Mouse (Mus musculus) limb, embryonic 11.5 days (tissue): ENCODE results near the gene Bfsp1. TPM values are rescaled to one million over a fixed set of nuclear protein-coding genes. Genes with fewer than 3 reads are reported as not detected.

Experiments
- ATAC-seq: fragments of 200-750 bp; cut with Nextera tagmentation; 2 replicates; pipeline ENCODE4 v1.8.0; 2017; ENCODE audit warnings: low read depth; ENCODE audit not compliant: insufficient number of reproducible peaks, low FRiP score, low TSS enrichment
- DNase-seq: peaks from one replicate; pipeline ENCODE4 v3.0.0-alpha.2; 2015; ENCODE audit warnings: low spot score
- H3K27ac ChIP-seq: fragments of 300-500 bp; sonication (generic); replicated peaks from 2 replicates; pipeline ENCODE4 v1.5.1; 2014; ENCODE audit warnings: low read depth, mild to moderate bottlenecking, low read length
- H3K27me3 ChIP-seq: fragments of 300-500 bp; sonication (generic); 2 replicates; pipeline ENCODE4 v1.6.1; 2014; ENCODE audit warnings: mild to moderate bottlenecking, low read length, mixed read lengths; ENCODE audit not compliant: control insufficient read depth, insufficient read depth
- H3K36me3 ChIP-seq: fragments of 300-500 bp; sonication (generic); 2 replicates; pipeline ENCODE4 v1.6.1; 2014; ENCODE audit warnings: mild to moderate bottlenecking, low read length, moderate library complexity, mixed read lengths; ENCODE audit not compliant: control insufficient read depth, insufficient read depth
- H3K4me1 ChIP-seq: fragments of 300-500 bp; sonication (generic); 2 replicates; pipeline ENCODE4 v1.6.1; 2014; ENCODE audit warnings: low read length, mixed read lengths; ENCODE audit not compliant: control insufficient read depth, insufficient read depth
- H3K4me2 ChIP-seq: fragments of 300-500 bp; sonication (generic); 2 replicates; pipeline ENCODE4 v1.6.1; 2014; ENCODE audit warnings: low read depth, mild to moderate bottlenecking, moderate library complexity; ENCODE audit not compliant: severe bottlenecking
- H3K4me3 ChIP-seq: fragments of 300-500 bp; sonication (generic); 2 replicates; pipeline ENCODE4 v1.5.1; 2014; ENCODE audit warnings: low read depth, low read length
- H3K9ac ChIP-seq: fragments of 300-500 bp; sonication (generic); 2 replicates; pipeline ENCODE4 v1.6.1; 2014; ENCODE audit warnings: mild to moderate bottlenecking, low read length
- H3K9me3 ChIP-seq: fragments of 300-500 bp; sonication (generic); 2 replicates; pipeline ENCODE4 v1.6.1; 2016; ENCODE audit warnings: low read length; ENCODE audit not compliant: control insufficient read depth
- WGBS: fragments of 180-500 bp; shearing (Covaris S2); extraction: QIAGEN DNeasy Blood & Tissue Kit; methylation state at CpG from one replicate; pipeline ENCODE4 v1.1.7; 2014; 5-methylcytosine and 5-hydroxymethylcytosine counted together
- polyA plus RNA-seq: library from polyadenylated mRNA; unstranded; fragments of >200 nt; fragmentation: Nextera tagmentation; extraction: Ambion mirVana; gene quantifications from 2 replicates; pipeline ENCODE4 v1.2.1, GENCODE M21; 2014

Gene Bfsp1
- polyA plus RNA-seq, 1 experiment from 2014 or later: 1.5 TPM

GRCm38 (mm10) chr2:143889860-143890433 is 27.0 kb upstream of the Bfsp1 start:
- H3K27me3 ChIP-seq: no peaks in the 10 kb centered on the region

DNA sequence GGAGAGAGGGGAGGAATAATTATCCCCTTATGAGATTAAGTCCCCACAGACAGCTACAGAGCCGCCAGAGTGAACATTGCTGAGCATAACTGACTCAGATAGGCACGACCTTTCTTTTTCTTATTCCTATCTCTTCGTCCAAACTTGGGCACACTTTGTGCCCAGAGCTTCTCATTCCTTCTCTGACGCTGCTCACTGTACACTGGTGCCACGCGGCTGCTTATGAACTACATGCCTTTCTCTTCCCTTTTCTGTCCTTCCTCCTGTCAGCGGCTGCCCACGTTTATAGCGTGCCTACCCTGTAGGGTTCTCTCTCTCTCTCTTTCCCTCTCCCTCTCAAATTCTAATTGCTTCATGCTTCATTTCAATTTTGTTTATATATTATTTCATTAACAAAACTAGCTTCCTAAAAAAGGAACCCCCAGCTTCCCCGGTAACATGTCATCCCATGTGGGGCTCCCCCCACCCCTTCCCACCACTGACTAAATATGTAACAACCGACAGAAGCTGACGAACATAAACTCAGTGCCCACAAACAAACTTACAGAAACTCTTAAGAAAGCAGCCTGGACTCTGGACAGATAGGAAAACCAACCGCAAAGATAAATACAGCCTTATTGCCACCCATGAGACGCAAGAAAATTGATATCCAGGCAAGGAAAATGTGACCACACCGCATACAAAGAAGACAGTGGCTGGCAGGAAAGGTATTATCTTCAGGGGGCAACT is 26.3 kb upstream of the Bfsp1 start:
- Histone ChIP-seq H3K9ac (no peak overlapping the region), H3K36me3 (no peaks in the 10 kb centered on the region), H3K4me3 (no peak overlapping the region), H3K4me2 (no peak overlapping the region), H3K27ac (no peak overlapping the region), H3K4me1 (no peaks in the 10 kb centered on the region), H3K27me3 (no peaks in the 10 kb centered on the region), H3K9me3 (no peaks in the 10 kb centered on the region)
- ATAC-seq (no peak), DNase-seq (no peak)
- 85% methylated on average over 15 of the region's 15 CpGs for WGBS

More at GRCm38 (mm10) chr2:143889860-143890433, 27.0 kb upstream of the Bfsp1 start:
- H3K4me2 ChIP-seq: no peak overlapping the region
- 52% methylated on average over 12 of the region's 12 CpGs for WGBS
- ATAC-seq: 0 out of 2 replicates have a peak, but pooled peaks have one; percentile 35
- no peak for DNase-seq
- no peak overlapping the region for H3K4me3 ChIP-seq
- no peak overlapping the region for H3K27ac ChIP-seq
- no peak overlapping the region for H3K9ac ChIP-seq
- H3K9me3 ChIP-seq: no peaks in the 10 kb centered on the region
- no peaks in the 10 kb centered on the region for H3K4me1 ChIP-seq
- H3K36me3 ChIP-seq: no peaks in the 10 kb centered on the region

GRCm38 (mm10) chr2:143882606-143883288 is 19.8 kb upstream of the Bfsp1 start:
- H3K9me3 ChIP-seq: no peaks in the 10 kb centered on the region
- ATAC-seq (no peak), DNase-seq (no peak)
- no peak overlapping the region for H3K4me3 ChIP-seq
- no peaks in the 10 kb centered on the region for H3K36me3 ChIP-seq
- 84% methylated on average over 10 of the region's 10 CpGs for WGBS
- H3K9ac ChIP-seq: no peak overlapping the region
- H3K27me3 ChIP-seq: no peaks in the 10 kb centered on the region
- H3K4me2 ChIP-seq: no peak overlapping the region
- H3K27ac ChIP-seq: no peak overlapping the region
- H3K4me1 ChIP-seq: no peaks in the 10 kb centered on the region

GRCm38 (mm10) chr2:143882002-143882401 is 19.0 kb upstream of the Bfsp1 start:
- H3K9ac ChIP-seq: no peak overlapping the region
- H3K4me2 ChIP-seq: no peak overlapping the region
- no peak overlapping the region for H3K27ac ChIP-seq
- 86% methylated on average over 4 of the region's 4 CpGs for WGBS
- H3K4me1 ChIP-seq: no peaks in the 10 kb centered on the region
- no peaks in the 10 kb centered on the region for H3K36me3 ChIP-seq
- DNase-seq (no peak), ATAC-seq (no peak)
- no peaks in the 10 kb centered on the region for H3K27me3 ChIP-seq
- H3K4me3 ChIP-seq: no peak overlapping the region
- no peaks in the 10 kb centered on the region for H3K9me3 ChIP-seq

GRCm38 (mm10) chr2:143879311-143879710 is 16.3 kb upstream of the Bfsp1 start:
- Histone ChIP-seq H3K36me3 (no peaks in the 10 kb centered on the region), H3K9me3 (no peaks in the 10 kb centered on the region), H3K27ac (no peak overlapping the region), H3K9ac (no peak overlapping the region), H3K4me3 (no peak overlapping the region), H3K27me3 (no peaks in the 10 kb centered on the region), H3K4me1 (no peaks in the 10 kb centered on the region), H3K4me2 (no peak overlapping the region)
- DNase-seq (no peak), ATAC-seq (no peak)
- WGBS: 90% methylated on average over 6 of the region's 6 CpGs

DNA sequence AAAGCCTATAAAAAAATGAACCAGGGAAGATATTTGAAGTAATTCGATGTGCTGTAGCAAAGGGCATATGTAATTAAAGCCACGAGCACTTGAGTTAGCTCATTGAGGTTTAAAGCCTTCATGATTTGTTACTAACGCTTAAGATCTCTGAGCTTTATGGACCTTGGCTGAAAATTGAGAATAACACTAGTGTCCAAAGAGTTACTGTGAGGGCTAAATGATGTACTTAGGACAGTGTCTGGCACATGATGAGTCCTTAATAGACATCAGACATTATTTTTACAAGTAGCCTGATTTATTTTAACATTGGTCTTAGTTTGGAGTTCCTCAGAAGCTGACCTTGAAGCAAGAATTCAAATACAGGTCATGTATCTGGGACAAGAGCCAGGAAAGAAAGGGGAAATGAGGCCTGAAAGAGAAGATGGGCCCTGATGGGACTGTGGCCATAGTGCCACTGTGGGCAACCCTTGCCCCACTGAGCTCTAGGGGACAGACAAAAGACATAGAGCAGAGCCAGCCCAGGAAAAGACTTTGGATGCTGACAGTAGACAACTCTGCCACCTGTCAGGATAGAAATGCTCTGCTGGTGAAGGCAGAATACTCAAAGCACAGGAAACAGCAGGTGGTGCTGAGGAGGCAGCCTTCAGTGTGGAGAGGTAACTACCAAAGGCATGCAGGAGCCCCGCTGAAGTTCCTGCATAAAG is 14.1 kb upstream of the Bfsp1 start:
- Histone ChIP-seq H3K4me1 (no peaks in the 10 kb centered on the region), H3K4me2 (no peak overlapping the region), H3K9ac (no peak overlapping the region), H3K27ac (no peak overlapping the region), H3K4me3 (no peak overlapping the region), H3K36me3 (no peaks in the 10 kb centered on the region), H3K9me3 (no peaks in the 10 kb centered on the region), H3K27me3 (no peaks in the 10 kb centered on the region)
- ATAC-seq (no peak), DNase-seq (no peak)
- WGBS: 63% methylated on average over 4 of the region's 4 CpGs

DNA sequence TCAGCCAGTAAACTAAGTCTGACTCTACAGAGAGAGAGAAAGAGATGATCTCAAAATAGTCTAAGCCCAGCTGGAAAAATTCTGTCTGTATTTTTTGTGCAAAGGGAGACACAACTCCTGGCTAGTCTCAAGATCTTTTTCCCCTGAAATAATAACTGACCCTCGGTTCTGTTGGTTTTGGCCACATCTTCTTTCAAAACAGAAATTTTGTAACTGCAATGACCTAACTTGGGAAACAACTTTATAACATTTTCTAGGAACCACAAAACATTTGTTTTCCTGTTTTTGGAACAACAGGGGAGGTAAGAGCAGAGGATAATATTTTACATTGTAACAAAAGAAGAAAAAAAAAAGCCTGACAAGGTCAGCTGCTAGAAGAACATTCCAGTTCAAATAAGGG is 13.1 kb upstream of the Bfsp1 start:
- 83% methylated on average over 1 of the region's 1 CpGs for WGBS
- no peaks in the 10 kb centered on the region for H3K4me1 ChIP-seq

DNA sequence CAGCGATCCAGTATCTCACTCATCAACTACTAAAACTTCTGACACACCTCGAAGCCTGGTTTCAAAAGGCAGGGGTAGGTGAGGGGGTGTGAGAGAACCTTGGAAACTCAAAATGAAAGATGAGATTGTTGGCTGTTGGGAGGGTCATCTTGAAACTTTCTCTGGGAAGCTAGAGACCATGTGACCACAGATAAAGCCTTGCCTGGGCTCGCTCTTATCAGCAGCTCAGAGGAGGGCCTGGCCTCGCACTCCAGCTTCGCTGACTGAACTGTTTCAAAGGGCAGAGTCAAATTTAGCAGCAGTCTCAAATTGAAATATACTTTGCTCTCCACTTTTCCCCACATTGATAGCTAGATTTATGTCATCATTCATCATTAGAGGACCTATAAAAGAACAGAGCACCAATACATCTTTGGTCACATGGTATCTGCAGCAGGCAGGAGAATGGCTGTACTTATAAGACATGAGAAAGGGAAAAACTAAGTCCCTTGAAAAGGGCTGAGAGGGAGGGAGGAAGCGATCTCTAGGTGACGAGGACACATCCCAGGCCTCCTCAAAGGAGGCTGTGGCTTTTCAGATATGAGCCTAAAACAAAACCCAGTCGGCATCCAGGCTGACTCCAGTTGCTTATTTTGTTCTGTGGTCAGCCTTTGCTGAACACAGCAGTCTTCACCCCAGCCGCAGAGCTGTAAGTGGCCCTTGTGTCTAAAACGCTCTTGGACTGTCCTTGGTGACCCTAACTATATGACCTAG is 8.1 kb upstream of the Bfsp1 start:
- no peaks in the 10 kb centered on the region for H3K9me3 ChIP-seq
- no peaks in the 10 kb centered on the region for H3K36me3 ChIP-seq
- H3K27me3 ChIP-seq: no peaks in the 10 kb centered on the region
- 49% methylated on average over 10 of the region's 10 CpGs for WGBS
- no peak overlapping the region for H3K27ac ChIP-seq
- DNase-seq: no peak
- no peak overlapping the region for H3K4me3 ChIP-seq
- no peak overlapping the region for H3K4me2 ChIP-seq
- no peak for ATAC-seq
- H3K4me1 ChIP-seq: no peaks in the 10 kb centered on the region
- H3K9ac ChIP-seq: no peak overlapping the region

More for the DNA sequence above, 13.1 kb upstream of the Bfsp1 start:
- ATAC-seq (no peak), DNase-seq (no peak)
- H3K27me3 ChIP-seq: no peaks in the 10 kb centered on the region
- no peaks in the 10 kb centered on the region for H3K36me3 ChIP-seq
- no peak overlapping the region for H3K27ac ChIP-seq
- H3K9ac ChIP-seq: no peak overlapping the region
- H3K4me3 ChIP-seq: no peak overlapping the region
- no peaks in the 10 kb centered on the region for H3K9me3 ChIP-seq
- no peak overlapping the region for H3K4me2 ChIP-seq
